Mouse (Mus musculus): ENCODE results near the gene Cnn1. TPM values are rescaled to one million over a fixed set of nuclear protein-coding genes. Genes with fewer than 3 reads are reported as not detected.
"Not testable (repeated sequence)": the region's sequence is repeated elsewhere in the genome, so short reads cannot be mapped to it uniquely, and the experiment has no call there.

Gene Cnn1
- total RNA-seq, 2 experiments from 2014 or later, result 8.2 to 9.7 TPM

DNA sequence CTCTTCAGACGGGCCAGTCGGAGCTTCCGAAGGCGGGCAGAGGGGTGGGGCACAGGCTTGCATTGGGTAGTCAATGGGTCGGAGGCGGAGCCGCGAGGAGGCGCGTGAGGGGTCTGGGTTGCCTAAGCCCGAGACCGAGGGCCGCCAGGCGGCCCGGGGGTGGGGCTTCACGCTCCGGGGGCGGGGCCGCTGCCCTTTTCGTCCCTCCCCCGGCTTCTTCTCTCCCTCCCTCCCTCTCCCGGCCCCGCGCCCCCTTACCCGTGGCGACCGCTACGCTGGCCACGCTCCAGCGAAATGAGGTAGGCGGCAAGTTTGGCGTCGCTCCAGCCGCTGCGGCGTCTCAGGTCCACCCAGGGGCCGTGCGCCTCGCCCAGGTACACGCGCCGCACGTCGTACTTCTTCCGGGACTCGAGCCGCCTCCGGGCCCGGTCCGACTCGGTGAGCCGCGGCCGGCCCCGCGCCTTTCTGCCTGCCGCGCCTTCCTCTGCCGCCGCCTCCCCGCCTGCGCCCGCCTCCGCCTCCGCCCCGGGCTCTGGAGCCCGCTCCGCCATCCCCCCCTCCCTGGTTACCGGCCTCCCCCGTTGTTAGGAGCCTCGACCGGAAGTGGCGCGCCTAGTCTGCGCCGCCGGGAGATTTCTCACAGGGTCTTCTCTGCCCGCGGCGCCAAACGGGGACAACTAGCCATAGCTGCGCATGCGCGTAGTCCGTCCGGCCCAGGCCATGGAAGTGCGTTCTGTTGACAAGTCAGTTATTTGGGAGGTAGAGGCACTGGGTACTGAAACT is 28.0 kb upstream of the Cnn1 start, which contains the start of the genes Gm49318 and Zfp653:
TSS of gene Gm49318 (minus strand) at position 469 of the 783 bp plus-strand sequence.
TSS of gene Zfp653 (minus strand) at position 586 of the 783 bp plus-strand sequence.
- intact Hi-C loops (cut with DNase I), result no loop called here
- DNase-seq, result peak; percentile 97 to 98

DNA sequence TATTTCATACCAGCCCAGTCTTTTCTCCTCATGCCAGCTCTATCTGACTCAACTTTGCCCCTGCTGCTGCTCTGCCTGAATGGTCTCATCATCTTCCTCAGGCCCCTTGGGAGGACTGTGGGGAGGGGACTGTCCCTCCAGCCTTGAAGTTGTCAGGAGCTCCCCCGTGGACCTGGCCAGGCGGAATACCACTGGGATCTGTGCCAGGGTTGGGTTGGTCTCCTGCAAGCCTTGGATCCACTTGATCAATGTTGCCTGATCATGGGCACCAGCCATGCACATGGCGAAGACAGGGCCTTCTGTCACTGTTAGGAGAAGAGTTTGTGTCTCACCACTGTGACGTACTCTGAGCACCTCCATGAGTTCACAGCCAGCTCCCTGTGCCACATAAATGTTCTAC is 26.7 kb upstream of the Cnn1 start:
- intact Hi-C loops (cut with DNase I), result no loop called here
- no peak for DNase-seq

DNA sequence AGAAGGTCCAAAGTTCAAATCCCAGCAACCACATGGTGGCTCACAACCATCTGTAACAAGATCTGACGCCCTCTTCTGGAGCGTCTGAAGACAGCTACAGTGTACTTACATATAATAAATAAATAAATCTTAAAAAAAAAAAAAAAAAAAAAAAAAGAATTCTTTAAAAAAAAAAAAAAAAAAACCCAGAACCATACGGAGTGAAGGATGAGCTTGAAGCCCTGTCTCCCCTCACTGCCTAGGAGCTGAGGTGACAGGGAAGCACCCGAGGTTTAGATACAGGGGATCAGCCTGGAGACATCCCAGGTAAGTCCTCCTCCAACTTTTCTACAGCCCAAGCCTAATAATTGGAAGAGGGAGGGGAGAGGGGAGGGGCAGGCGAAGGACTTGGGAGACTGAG is 23.2 kb upstream of the Cnn1 start:
- intact Hi-C loops (cut with DNase I); DNase-seq: not testable (repeated sequence)

DNA sequence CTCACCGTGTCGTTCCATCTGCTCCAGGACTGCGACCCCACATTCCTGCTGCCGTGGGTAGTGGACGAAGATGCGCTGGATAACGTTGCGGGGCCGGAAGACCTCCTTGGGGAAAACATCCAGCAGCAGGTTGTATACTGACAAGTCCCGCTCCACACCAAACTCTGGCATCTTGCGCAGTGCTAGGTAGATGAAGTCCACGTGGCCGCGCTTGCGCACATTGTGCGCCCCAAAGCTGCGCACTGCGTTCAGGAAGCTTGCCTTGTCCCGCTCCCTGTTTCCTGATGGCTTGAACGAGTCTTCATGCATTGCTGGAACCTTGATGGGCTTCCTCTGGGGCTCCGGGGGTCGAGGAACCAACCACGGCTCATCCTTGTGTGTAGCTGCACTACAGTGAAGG is 22.8 kb upstream of the Cnn1 start:
- intact Hi-C loops (cut with DNase I), result no loop called here

DNA sequence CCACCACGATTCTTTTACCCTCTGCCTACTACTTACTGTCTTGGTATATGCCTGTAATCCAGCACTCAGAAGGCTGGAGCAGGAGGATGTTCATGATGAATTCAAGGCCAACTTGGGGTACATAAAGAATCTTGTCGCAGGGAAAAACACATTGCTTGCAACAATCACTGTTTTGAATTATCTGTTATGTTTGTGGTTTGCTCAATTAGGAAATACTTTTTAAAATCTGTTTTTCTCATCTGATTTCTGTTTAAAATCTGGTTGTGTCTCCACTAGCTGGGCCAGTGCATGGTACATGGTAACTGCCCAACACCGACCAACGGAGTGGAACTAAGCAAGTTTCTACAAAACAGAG is 14.4 kb upstream of the Cnn1 start:
- intact Hi-C loops (cut with DNase I), result no loop called here
- DNase-seq, result no peak

More for the DNA sequence above, 22.8 kb upstream of the Cnn1 start:
- DNase-seq, result no peak

DNA sequence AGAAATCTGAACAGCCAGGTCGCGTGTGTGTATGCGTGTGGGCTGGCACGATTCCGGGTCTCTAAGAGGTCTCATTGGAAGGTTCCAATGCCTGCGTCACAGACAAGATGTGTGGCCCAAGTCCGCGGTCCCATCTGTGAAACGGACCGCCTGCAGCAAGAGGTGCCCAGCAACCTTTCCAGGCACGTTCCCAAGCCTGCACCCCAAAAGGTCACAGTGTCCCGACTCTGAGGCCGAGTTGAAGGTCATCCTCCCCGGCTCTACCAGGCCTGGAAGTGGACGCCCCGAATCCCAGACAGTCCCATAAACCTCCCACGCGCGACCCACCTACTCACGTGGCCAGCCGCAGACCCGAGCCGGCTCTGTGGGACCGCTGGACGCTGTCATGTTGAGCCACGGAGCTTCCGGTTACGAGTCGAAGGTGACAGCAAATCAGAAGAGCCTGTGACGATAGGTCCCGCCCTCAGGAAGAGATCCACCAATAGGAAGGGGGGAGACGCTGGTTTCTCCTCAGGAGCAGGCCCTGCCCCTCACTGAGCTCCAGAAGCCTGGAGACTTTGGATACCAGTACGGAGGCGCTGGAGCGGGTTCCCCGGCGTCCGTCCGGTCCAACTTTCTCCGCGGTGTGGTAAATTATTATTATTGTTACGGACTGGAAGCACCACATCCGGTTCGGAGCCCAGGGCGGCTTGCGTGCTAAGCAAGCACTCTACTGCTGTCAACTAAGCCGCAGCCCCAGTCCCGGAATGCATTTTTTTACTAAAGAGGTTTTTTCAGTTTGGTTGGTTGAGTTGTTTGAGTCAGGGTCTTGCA is 13.8 kb upstream of the Cnn1 start, which contains the start of gene Ecsit:
TSS of gene Ecsit (minus strand) at position 417 of the 813 bp plus-strand sequence.
- intact Hi-C loops (cut with DNase I), result no loop called here
- peak; percentile 96 to 97 for DNase-seq

DNA sequence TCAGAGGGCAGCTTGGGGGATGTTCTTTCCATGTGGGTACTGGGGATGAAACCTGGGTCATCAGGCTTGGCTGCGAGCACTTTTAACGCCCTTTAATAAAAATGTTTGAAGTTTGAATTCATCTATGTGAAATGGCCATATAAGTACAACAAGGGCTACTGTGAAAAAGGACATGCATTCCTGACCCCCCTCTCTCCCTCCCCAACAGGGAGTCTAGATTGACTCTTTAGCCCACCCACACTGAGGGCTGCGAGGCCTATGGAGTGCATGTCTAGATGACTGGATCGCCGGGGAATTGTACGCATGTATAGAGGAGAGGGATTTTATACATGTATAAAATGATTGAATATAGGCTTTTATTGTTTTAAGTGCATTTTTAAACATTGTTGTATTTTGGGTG is 13.0 kb upstream of the Cnn1 start:
- intact Hi-C loops (cut with DNase I), result no loop called here
- DNase-seq, result no peak

DNA sequence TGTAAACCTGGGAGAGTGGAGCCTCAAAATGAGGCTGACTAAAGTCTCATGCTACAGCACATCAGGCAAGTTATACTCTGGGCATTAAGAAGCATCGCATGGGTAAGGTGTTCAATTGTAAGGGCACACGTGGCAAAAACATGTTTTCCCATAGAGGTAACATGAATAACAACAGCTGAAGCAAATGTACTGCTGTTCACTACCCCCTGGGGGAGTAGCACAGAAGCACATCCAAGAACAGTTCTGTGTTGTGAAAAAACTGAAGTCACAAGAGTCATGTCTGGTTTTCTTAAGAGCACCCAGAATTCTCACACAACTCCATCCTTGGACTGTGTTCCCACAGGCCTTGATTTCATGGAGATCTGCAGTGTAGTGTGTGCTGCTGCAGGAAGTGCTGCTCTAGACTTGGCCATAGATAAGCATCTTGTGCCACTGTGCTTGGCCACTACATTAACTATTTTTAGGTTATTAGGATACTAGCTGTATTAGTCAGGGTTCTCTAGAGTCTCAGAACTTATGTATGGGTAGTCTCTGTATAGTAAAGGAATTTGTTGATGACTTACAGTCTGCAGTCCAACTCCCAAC is 11.9 kb upstream of the Cnn1 start:
- intact Hi-C loops (cut with DNase I), result no loop called here

DNA sequence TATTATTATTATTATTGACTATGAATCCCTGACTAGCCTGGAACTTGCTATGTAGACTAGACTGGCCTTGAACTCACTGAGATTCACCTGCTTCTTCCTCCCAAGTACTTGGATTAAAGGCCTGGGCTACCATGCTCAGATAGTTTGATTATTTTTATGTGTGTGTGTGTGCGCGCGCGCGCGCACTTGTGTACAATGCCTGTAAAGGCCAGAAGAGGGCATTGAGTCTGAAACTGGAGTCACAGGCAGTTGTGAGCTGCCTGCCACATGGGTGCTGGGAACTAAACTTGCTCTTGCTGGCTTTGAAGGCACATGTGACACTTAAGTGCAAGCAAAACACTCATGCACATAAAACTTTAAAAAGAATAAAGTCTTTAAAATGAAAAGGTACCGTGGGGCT is 9.7 kb upstream of the Cnn1 start:
- no peak for DNase-seq
- intact Hi-C loops (cut with DNase I), result no loop called here

More for the DNA sequence above, 11.9 kb upstream of the Cnn1 start:
- DNase-seq, result no peak

DNA sequence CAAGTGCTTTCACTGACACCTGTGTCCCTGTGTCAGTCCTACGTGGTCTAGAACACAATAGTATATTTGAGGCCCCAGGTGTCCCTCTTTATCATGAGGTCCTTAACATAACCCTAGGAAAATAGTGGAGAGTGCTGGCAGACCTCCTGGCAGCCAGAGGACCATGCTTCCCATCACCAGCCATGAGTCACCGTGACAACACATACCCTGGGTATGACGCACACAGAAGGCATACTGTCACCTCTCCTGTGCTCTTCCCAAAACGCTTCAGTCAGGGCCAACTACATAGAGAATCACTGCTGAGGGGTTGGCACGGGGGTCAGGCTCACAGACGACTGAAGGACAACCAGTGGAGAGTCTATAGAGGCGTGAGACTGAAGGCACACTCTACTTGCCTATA is 9.0 kb upstream of the Cnn1 start:
- DNase-seq, result no peak
- intact Hi-C loops (cut with DNase I), result no loop called here

DNA sequence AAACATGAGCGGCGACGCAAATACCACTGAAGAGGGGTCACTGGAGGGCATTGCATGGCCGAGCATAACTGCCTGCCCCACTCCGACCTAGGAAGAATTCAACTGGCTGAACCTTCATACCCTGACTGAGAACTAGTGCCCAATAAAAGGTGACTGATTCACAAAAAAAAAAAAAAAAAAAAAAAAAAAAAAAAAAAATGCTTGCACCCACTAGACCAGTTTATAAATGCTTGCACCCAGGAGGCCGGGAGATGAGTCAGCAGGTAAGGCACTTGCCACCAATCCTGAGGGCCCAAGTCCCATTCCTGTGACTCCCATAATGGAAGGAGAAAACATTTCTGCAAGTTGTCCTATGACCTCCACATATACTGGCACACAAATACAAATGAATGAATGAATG is 6.3 kb upstream of the Cnn1 start:
- intact Hi-C loops (cut with DNase I), result no loop called here
- no peak for DNase-seq

DNA sequence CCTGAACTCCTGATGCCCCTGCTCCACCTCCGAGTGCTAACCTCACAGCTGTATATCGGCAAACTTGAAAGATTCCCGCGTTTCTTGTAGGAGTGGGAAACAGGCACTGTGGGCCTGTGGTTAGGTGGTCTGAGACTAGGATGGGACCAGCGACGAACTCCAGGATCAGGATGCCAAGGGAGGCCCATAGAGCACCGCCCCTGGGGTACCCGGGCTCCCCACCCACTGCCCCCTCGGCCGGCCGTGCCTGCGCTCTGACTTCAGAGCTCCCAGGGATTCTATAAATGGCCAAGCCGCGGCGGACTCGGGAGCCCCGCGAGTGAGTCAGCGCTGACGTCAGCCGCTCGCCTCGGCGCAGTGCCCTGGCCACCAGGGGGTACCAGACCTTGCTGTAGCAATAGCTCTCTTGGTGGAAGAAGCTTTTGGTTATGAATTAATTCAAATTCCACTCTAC is 3.1 kb upstream of the Cnn1 start:
- intact Hi-C loops (cut with DNase I), result loop anchor here (1.0 to 2.0 kb wide), 2 partner anchors 21 to 47 kb away; partner anchors contain the start of gene Elof1
- peak; percentile 91 to 93 for DNase-seq

DNA sequence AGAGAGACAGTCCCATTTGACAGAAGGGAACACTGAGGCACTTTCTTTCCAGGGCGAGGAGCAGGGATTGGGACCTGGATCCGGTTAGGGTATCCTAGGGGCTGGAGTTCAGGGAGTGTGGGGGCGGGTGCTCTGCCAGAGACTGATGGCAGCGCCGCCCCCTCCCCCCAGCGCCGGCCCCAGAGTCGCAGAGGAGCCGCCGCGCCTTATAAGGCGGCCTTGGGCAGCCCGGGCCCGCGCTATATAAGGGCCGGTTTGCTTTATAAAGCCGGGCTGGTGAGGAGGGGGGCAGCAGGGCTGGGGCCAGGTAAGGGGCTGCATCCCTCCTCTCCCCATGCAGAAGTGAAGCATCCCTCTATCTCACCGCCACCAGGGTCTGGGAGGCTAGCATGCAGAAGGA is 906 bp downstream of the Cnn1 start:
- no peak for DNase-seq
- intact Hi-C loops (cut with DNase I), result no loop called here

DNA sequence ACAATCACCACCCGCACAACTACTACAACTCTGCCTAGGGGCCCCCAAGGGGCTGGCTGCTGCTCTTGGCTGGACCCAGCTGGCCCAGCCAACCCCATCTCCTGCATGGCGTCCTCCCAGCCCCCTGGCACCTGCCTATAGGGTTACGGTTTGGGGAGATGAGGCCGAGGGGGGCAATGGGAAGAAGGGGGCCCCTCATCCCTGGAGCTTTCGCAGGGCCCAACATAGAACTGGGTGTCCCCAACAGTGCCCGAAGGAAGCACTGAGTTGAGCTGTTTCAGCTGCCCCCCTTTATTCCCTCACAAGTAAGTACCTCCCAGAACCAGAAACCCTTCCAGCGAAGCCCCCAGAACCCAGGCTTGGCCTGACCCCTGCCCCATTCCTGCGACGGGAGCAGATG is 9.2 kb downstream of the Cnn1 start:
- intact Hi-C loops (cut with DNase I), result no loop called here
- no peak for DNase-seq

DNA sequence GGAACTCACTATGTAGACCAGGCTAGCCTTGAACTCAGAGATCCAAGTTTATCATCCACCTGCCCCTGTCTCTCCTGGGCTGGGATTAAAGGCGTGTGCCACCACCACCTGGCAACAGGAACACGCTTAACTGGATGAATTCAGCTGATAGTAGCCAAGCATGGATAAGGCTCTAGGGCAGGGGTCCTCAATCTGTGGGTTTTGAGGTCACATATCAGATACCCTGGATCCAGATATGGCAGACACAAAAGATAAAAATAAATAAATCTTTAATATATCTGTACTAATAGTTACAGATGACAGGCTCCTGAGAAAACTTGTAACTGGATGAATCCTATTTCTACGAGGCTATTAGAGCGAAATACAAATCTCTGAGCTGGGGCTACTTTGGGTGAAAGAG is 16.6 kb downstream of the Cnn1 start:
- intact Hi-C loops (cut with DNase I), result loop anchor here (2.0 kb wide), 1 partner anchor 19 kb away; no protein-coding TSS in a partner anchor
- DNase-seq, result no peak

DNA sequence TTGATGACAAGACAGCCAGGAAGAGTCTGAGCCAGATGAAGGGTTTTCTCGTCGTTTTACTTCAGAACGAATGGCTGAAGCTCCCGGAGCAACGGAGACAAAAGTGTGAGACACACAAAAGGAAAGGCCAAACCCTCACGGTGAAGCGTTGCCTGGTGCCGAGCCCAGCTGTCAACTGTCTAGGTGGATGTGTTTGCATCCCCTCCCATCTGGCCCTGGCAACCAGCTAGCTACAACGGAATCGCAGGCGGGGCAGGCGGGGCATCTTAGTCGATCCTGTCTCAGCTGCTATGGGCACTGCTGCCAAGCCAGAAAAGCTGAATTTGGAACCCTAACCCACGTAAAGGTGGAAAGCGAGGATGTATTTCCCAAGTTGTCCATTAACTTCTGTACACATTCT is 17.1 kb downstream of the Cnn1 start:
- intact Hi-C loops (cut with DNase I), result loop anchor here (2.0 kb wide), 1 partner anchor 19 kb away; no protein-coding TSS in a partner anchor
- no peak for DNase-seq

DNA sequence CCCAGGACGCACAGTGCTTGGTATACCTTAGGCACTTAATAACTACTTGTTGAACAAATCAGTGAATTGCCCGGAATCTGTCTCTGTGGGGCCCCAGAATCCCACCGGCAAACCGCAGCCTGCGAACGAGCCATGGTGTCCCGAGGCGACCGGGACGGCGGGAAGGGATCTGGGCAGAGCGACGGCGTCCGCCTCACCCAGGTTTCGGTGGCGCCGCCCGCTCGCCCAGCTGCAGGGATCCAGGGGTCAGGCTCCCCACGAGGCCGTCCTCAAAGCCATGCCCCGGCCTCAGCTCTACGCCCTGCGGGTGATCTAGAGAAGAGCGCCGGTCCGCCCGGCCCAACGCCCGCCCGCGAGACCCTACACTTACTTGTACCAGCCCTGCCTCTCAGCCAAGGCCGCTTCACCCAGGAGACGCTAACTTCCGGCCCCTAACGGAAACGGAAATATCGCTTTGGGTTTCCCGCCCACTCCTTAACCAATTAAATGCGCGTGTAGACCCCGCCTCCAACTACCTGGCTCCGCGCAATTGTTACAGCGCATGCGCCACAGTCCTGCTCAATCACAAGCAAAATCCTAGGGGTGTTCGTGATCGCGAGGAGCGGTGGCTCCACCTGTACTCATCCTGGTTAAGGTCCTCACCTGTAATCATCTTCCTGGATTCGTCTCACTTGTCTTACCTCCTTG is 17.9 kb downstream of the Cnn1 start, which contains the start of gene Elof1:
TSS of gene Elof1 (minus strand) at position 433 of the 687 bp plus-strand sequence.
- intact Hi-C loops (cut with DNase I), result loop anchor here (2.0 kb wide), 1 partner anchor 20 kb away; no protein-coding TSS in a partner anchor

DNA sequence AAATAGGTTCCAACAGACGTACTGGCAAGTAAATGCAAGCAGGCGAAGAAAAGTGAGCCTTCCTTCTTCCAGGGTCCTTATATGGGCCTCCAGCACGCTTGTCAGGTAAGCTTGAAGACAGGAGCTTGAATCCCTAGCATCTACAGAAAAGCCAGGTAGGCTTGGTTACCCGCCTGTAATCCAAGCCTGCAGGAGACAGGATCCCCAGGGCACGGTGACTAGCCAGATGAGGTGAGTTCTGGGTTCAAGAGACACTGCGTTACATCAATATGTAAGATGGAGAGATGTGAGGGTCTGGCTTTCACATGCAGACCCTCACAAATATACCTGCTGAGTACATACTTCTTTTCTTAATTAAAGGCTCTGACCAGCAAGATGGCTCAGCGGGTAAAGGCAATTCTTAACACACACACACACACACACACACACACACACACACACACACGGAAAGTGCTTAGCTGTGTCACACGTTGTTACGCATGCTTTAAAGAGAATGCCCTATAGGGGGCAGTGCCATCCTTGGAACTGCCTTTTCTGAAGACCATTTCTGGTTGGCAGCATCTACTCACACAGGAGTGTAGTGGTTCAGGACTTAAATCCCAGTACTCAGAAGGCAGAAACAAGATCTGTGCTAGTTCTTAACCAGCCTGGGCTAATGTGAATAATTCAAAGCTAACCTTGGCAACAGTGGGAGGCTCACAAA is 18.9 kb downstream of the Cnn1 start:
- intact Hi-C loops (cut with DNase I), result loop anchor here (2.0 kb wide), 1 partner anchor 21 kb away; no protein-coding TSS in a partner anchor
- peak; percentile 40 to 69 for DNase-seq

More for the DNA sequence above, 17.9 kb downstream of the Cnn1 start, which contains the start of gene Elof1:
- peak; percentile 94 to 95 for DNase-seq

DNA sequence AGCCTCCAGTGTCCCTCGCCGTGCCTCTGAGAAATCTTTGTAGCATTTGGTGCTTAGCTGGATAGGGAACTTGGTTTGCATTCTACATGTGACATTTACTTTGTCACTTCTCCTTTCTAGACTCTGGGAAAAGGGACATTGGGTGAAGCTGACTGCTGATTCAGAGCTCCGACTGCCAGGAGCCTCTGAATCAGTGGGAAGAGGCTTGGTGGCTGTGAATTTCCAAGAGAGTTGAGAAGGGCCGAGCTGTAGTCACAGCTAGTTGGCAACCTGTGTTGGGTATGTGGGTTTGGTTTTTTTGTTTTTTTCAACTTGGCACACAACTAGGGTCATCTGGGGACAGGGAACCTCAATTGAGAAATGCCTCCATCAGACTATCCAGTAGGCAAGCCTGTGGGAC is 20.5 kb downstream of the Cnn1 start:
- intact Hi-C loops (cut with DNase I), result no loop called here
- DNase-seq, result no peak

DNA sequence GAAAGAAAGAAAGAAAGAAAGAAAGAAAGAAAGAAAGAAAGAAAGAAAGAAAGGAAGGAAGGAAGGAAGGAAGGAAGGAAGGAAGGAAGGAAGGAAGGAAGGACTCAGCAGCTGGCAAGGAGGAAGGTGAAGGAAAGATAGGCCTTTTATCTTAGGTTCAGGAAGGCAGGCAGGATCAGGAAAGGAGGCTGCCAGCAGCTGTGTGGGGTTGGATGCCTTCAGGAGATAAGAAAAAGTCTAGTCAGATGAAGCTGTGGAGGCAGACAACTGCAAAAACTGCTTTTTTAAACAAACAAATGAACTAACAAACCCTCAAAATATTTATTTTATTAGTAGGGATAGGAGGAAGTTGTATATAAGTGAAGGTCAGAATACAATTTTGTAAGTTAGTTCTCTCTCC is 22.5 kb downstream of the Cnn1 start:
- no peak for DNase-seq
- intact Hi-C loops (cut with DNase I), result no loop called here

All from heart, postnatal 10 days (tissue).